Mouse (Mus musculus) 416B (cell line): ENCODE data around the gene Krtap1-3.
"Not testable (repeated sequence)": the region's sequence is repeated elsewhere in the genome, so short reads cannot be mapped to it uniquely, and the experiment has no call there.

Experiments used
- DNase-seq: peaks from one replicate; pipeline ENCODE4 v3.0.0; 2011; ENCODE audit warnings: low read depth

The Krtap1-3 gene

GRCm38 (mm10) chr11:99590981-99591380, at the start of gene Krtap1-3:
Krtap1-3 (minus strand) TSS chr11:99591339.
- DNase-seq, result no peak

- no peak for DNase-seq
Measured at GRCm38 (mm10) chr11:99640926-99641325, 49.8 kb upstream of the Krtap1-3 start.

- DNase-seq, result no peak
Measured at GRCm38 (mm10) chr11:99637086-99637485, 45.9 kb upstream of the Krtap1-3 start.

- no peak for DNase-seq
Measured at GRCm38 (mm10) chr11:99634653-99635134, 43.6 kb upstream of the Krtap1-3 start, which contains the start of gene Krtap4-2. Krtap4-2 (minus strand) TSS chr11:99635084.

- DNase-seq, result no peak
Measured at GRCm38 (mm10) chr11:99633293-99633692, 42.2 kb upstream of the Krtap1-3 start.

GRCm38 (mm10) chr11:99630890-99631289, 39.8 kb upstream of the Krtap1-3 start:
- DNase-seq, result no peak

GRCm38 (mm10) chr11:99628138-99628537, 37.0 kb upstream of the Krtap1-3 start, which contains the start of gene Krtap4-1:
Krtap4-1 (minus strand) TSS chr11:99628238.
- DNase-seq, result no peak

- no peak for DNase-seq
Measured at GRCm38 (mm10) chr11:99620335-99620734, 29.2 kb upstream of the Krtap1-3 start, which contains the start of gene Gm11562. Gm11562 (minus strand) TSS chr11:99620435.

GRCm38 (mm10) chr11:99614796-99615363, 23.7 kb upstream of the Krtap1-3 start, which contains the start of gene Krtap2-4:
Krtap2-4 (minus strand) TSS chr11:99614846.
- DNase-seq, result no peak

- not testable (repeated sequence) for DNase-seq
Measured at GRCm38 (mm10) chr11:99610089-99610488, 18.9 kb upstream of the Krtap1-3 start, which contains the start of gene Gm11937. Gm11937 (minus strand) TSS chr11:99610189.

- no peak for DNase-seq
Measured at GRCm38 (mm10) chr11:99609126-99609525, 18.0 kb upstream of the Krtap1-3 start.

GRCm38 (mm10) chr11:99603208-99603607, 12.1 kb upstream of the Krtap1-3 start, which contains the start of gene Gm11938:
Gm11938 (minus strand) TSS chr11:99603308.
- DNase-seq, result not testable (repeated sequence)

GRCm38 (mm10) chr11:99597742-99598141, 6.6 kb upstream of the Krtap1-3 start, which contains the start of gene Krtap9-3:
Krtap9-3 (minus strand) TSS chr11:99598105.
- DNase-seq, result not testable (repeated sequence)

GRCm38 (mm10) chr11:99585096-99585495, 6.0 kb downstream of the Krtap1-3 start:
- DNase-seq, result no peak

- no peak for DNase-seq
Measured at GRCm38 (mm10) chr11:99583245-99583704, 7.9 kb downstream of the Krtap1-3 start, which contains the start of gene Krtap1-4. Krtap1-4 (minus strand) TSS chr11:99583654.

GRCm38 (mm10) chr11:99581564-99581963, 9.6 kb downstream of the Krtap1-3 start:
- peak; percentile 2 for DNase-seq

GRCm38 (mm10) chr11:99581051-99581450, 10.1 kb downstream of the Krtap1-3 start:
- DNase-seq, result no peak

- DNase-seq, result no peak
Measured at GRCm38 (mm10) chr11:99580636-99581035, 10.5 kb downstream of the Krtap1-3 start, which contains the start of gene Krtap1-5. Krtap1-5 (minus strand) TSS chr11:99581016.

GRCm38 (mm10) chr11:99574106-99574505, 17.0 kb downstream of the Krtap1-3 start:
- peak; percentile 61 for DNase-seq

- DNase-seq, result no peak
Measured at GRCm38 (mm10) chr11:99573164-99573563, 18.0 kb downstream of the Krtap1-3 start.

GRCm38 (mm10) chr11:99566530-99566929, 24.6 kb downstream of the Krtap1-3 start, which contains the start of gene Krtap3-1:
Krtap3-1 (minus strand) TSS chr11:99566630.
- no peak for DNase-seq

GRCm38 (mm10) chr11:99562580-99562979, 28.6 kb downstream of the Krtap1-3 start:
- no peak for DNase-seq

GRCm38 (mm10) chr11:99559366-99559765, 31.8 kb downstream of the Krtap1-3 start, which contains the start of gene Gm11939:
Gm11939 (minus strand) TSS chr11:99559466.
- DNase-seq, result no peak
